Mouse (Mus musculus): ENCODE data around the gene Ier5. TPM values are rescaled to one million over a fixed set of nuclear protein-coding genes. Genes with fewer than 3 reads are reported as not detected.

Gene Ier5
- total and polyA plus RNA-seq, 3 experiments, result 47.7 to 59.3 (median 58.8) TPM

DNA sequence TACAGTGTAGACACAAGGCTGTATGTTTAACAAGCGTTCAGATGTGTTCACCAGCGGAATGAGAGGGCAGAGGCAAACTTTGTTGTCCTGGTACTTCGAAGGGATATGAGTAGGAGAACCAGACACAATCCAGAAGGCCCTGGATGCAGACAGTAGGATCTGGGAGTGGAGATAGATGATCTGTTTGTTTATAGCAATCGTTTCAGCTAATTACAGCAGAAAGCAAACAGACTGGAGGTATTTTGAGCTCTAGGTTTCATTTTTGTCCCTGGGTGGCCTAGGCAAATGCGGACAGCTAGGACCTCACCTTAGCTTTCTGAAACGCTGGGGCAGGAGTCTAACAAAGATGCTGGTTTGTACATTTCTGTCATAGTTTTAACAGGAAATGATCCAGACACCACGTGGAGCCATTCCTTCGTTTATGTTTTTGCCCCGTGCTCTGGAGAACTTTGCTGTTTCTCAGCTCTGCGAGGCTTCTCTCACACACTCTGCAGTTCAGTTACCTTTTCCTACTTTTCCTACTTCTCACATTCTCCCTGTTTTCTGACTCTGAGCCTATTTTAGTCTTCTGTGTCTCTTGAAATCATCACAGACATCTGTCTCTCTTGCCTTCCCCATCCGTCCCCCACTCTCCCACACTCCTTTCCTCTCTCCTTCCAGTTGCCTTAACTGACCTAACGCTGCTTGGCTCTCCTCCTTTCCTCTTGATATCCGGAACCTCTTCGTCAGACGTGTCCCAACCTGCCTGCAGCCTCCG lies 10.4 kb downstream of the Ier5 start:
- dilution Hi-C loops (cut with MboI; ENCODE audit: extremely low pct_ligation_motif_present, extremely low pct_unique_long_range_greater_than_20kb, low sequenced_read_pairs) (no loop called here), in situ Hi-C loops (cut with MboI; ENCODE audit: low pct_ligation_motif_present, low pct_unique_long_range_greater_than_20kb, low sequenced_read_pairs) (loop anchor here (5.0 kb wide), 1 partner anchor 37 kb away; no protein-coding TSS in a partner anchor)
- H3K4me1 ChIP-seq (ENCODE audit: control insufficient read depth in 1 of 2, insufficient read depth in 2 of 2), result peaks cover 24 to 75% of the 10 kb centered on the region in 2 experiments
- H3K4me3 ChIP-seq (replicated peaks in 1 of 3; ENCODE audit: low read depth in 2 of 3, low read length in 2 of 3, poor library complexity in 1 of 3), result no peak overlapping the region
- H3K27me3 ChIP-seq (replicated peaks), result no peaks in the 10 kb centered on the region
- no peak for DNase-seq (ENCODE audit: extremely low read depth)
- no peaks in the 10 kb centered on the region for H3K79me2 ChIP-seq (replicated peaks; ENCODE audit: control insufficient read depth, extremely low read depth, insufficient read depth, poor library complexity, severe bottlenecking)
- no peak for TF ChIP-seq JUN (IDR thresholded peaks at IDR 0.05; ENCODE audit: insufficient read depth, low read depth, low read length)
- H3K27ac ChIP-seq (ENCODE audit: insufficient read depth, low read depth), result no peak overlapping the region
- no peak overlapping the region for H3K9ac ChIP-seq (ENCODE audit: insufficient read depth, low read depth)
- no peaks in the 10 kb centered on the region for H3K36me3 ChIP-seq (replicated peaks in 1 of 2; ENCODE audit: control insufficient read depth in 1 of 2, insufficient read depth in 1 of 2, low read length in 1 of 2)
- H3K4me2 ChIP-seq (ENCODE audit: insufficient read depth, low read depth, poor library complexity, severe bottlenecking), result no peak overlapping the region
- H3K9me3 ChIP-seq (replicated peaks; ENCODE audit: low read length), result no peaks in the 10 kb centered on the region

DNA sequence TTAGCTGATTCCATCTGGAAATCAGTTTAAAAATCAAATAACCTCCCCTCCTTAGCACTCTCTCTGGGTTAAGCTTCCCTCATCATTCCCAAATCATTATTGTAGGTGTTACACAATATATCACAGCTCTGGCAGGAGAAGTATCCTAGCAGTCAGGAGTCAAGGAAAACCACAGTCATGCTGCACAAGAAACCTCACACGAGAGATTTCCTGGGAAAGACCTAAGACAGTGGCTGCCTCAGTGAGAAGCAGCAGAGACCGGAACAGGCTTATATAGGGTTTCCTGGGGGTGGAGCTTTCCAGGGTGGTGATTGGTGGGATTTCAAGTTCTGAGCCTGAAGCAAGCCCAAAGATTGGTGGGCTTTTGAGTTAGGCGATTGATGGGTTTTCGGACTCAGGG lies 11.4 kb downstream of the Ier5 start:
- no peak for DNase-seq (ENCODE audit: extremely low read depth)
- no peak overlapping the region for H3K9ac ChIP-seq (ENCODE audit: insufficient read depth, low read depth)
- H3K9me3 ChIP-seq (replicated peaks; ENCODE audit: low read length), result no peaks in the 10 kb centered on the region
- H3K27ac ChIP-seq (ENCODE audit: insufficient read depth, low read depth), result no peak overlapping the region
- H3K79me2 ChIP-seq (replicated peaks; ENCODE audit: control insufficient read depth, extremely low read depth, insufficient read depth, poor library complexity, severe bottlenecking), result no peaks in the 10 kb centered on the region
- dilution Hi-C loops (cut with MboI; ENCODE audit: extremely low pct_ligation_motif_present, extremely low pct_unique_long_range_greater_than_20kb, low sequenced_read_pairs), result no loop called here
- peaks cover 23 to 72% of the 10 kb centered on the region in 2 experiments for H3K4me1 ChIP-seq (ENCODE audit: control insufficient read depth in 1 of 2, insufficient read depth in 2 of 2)
- no peaks in the 10 kb centered on the region for H3K36me3 ChIP-seq (replicated peaks in 1 of 2; ENCODE audit: control insufficient read depth in 1 of 2, insufficient read depth in 1 of 2, low read length in 1 of 2)
- H3K4me3 ChIP-seq (replicated peaks in 1 of 3; ENCODE audit: low read depth in 2 of 3, low read length in 2 of 3, poor library complexity in 1 of 3), result no peak overlapping the region
- no peak for TF ChIP-seq ZC3H11A (IDR thresholded peaks at IDR 0.05; ENCODE audit: low read depth, low read length)
- no peak for TF ChIP-seq NRF1 (IDR thresholded peaks at IDR 0.05; ENCODE audit: low read depth, low read length)
- no peak for TF ChIP-seq CHD2 (IDR thresholded peaks at IDR 0.05; ENCODE audit: low read length)
- TF ChIP-seq RAD21 (IDR thresholded peaks at IDR 0.05; ENCODE audit: low read depth, low read length), result no peak
- TF ChIP-seq POLR2A (IDR thresholded peaks at IDR 0.05; ENCODE audit: low read depth, low read length), result no peak
- TF ChIP-seq PAX5 (IDR thresholded peaks at IDR 0.05; ENCODE audit: low read length), result no peak
- no peak for TF ChIP-seq E2F4 (IDR thresholded peaks at IDR 0.05; ENCODE audit: insufficient replicate concordance, low read depth, low read length)
- TF ChIP-seq BHLHE40 (IDR thresholded peaks at IDR 0.05; ENCODE audit: low read depth, low read length), result no peak
- no peak for TF ChIP-seq MEF2A (IDR thresholded peaks at IDR 0.05; ENCODE audit: borderline replicate concordance, low read depth, low read length)
- no peak for TF ChIP-seq ZNF384 (IDR thresholded peaks at IDR 0.05; ENCODE audit: low read depth, low read length)
- no peak for TF ChIP-seq MYC (IDR thresholded peaks at IDR 0.05; ENCODE audit: low read depth, low read length)
- TF ChIP-seq RCOR1 (conservative IDR thresholded peaks at IDR 0.05; ENCODE audit: low read depth, low read length), result no peak
- in situ Hi-C loops (cut with MboI; ENCODE audit: low pct_ligation_motif_present, low pct_unique_long_range_greater_than_20kb, low sequenced_read_pairs), result loop anchor here (5.0 kb wide), 1 partner anchor 36 kb away; no protein-coding TSS in a partner anchor
- H3K4me2 ChIP-seq (ENCODE audit: insufficient read depth, low read depth, poor library complexity, severe bottlenecking), result no peak overlapping the region
- no peaks in the 10 kb centered on the region for H3K27me3 ChIP-seq (replicated peaks)
